Mouse (Mus musculus) intestine, postnatal 0 days (tissue): ENCODE results near the gene Sfxn5. TPM values are rescaled to one million over a fixed set of nuclear protein-coding genes. Genes with fewer than 3 reads are reported as not detected.
A peak's percentile ranks its signal among the peaks of the same experiment; 100 is the strongest.

Experiments
- ATAC-seq: fragments of 200-750 bp; cut with Nextera tagmentation; 2 replicates; pipeline ENCODE4 v1.8.0; 2017; ENCODE audit warnings: mild to moderate bottlenecking, moderate TSS enrichment, moderate library complexity
- H3K27ac ChIP-seq: fragments of 300-500 bp; sonication (generic); 2 replicates; pipeline ENCODE4 v1.5.1; 2014; ENCODE audit warnings: mild to moderate bottlenecking, low read depth, low read length, moderate library complexity
- H3K27me3 ChIP-seq: fragments of 300-500 bp; sonication (generic); replicated peaks from 2 replicates; pipeline ENCODE4 v1.6.1; 2014; ENCODE audit warnings: low read length, mixed read lengths; ENCODE audit not compliant: control insufficient read depth, insufficient read depth
- H3K36me3 ChIP-seq: fragments of 300-500 bp; sonication (generic); 2 replicates; pipeline ENCODE4 v1.6.1; 2014; ENCODE audit warnings: mild to moderate bottlenecking, moderate library complexity; ENCODE audit not compliant: control insufficient read depth, insufficient read depth
- H3K4me1 ChIP-seq: fragments of 300-500 bp; sonication (generic); replicated peaks from 2 replicates; pipeline ENCODE4 v1.6.1; 2014; ENCODE audit warnings: antibody characterized with exemption, low read length, mixed read lengths; ENCODE audit not compliant: control insufficient read depth, insufficient read depth
- H3K4me2 ChIP-seq: fragments of 300-500 bp; sonication (generic); replicated peaks from 2 replicates; pipeline ENCODE4 v1.6.1; 2014; ENCODE audit warnings: low read depth, mild to moderate bottlenecking, moderate library complexity
- H3K4me3 ChIP-seq: fragments of 300-500 bp; sonication (generic); 2 replicates; pipeline ENCODE4 v1.5.1; 2014; ENCODE audit warnings: low read depth, low read length
- H3K9ac ChIP-seq: fragments of 300-500 bp; sonication (generic); 2 replicates; pipeline ENCODE4 v1.6.1; 2014; ENCODE audit warnings: mild to moderate bottlenecking, low read depth, low read length
- H3K9me3 ChIP-seq: fragments of 300-500 bp; sonication (generic); 2 replicates; pipeline ENCODE4 v1.6.1; 2016; ENCODE audit warnings: mixed run types; ENCODE audit not compliant: control insufficient read depth
- CTCF ChIP-seq: sonication (generic); IDR thresholded peaks from 2 replicates; pipeline ENCODE4 v1.5.1; 2016; ENCODE audit warnings: low read depth, mild to moderate bottlenecking, control low read depth, antibody characterized with exemption, moderate library complexity
- WGBS: fragments of 180-500 bp; shearing (Covaris S2); extraction: QIAGEN DNeasy Blood & Tissue Kit; methylation state at CpG from one replicate; pipeline ENCODE4 v1.1.7; 2014; 5-methylcytosine and 5-hydroxymethylcytosine counted together
- polyA plus RNA-seq: library from polyadenylated mRNA; unstranded; fragments of >200 nt; fragmentation: Nextera tagmentation; extraction: Ambion mirVana; gene quantifications from 2 replicates; pipeline ENCODE4 v1.2.1, GENCODE M21; 2015

Gene Sfxn5
- polyA plus RNA-seq, 1 experiment from 2014 or later = 3.4 TPM

GRCm38 (mm10) chr6:85350157-85350556 is 16.9 kb upstream of the Sfxn5 start:
- Histone ChIP-seq H3K27ac (no peak overlapping the region), H3K36me3 (peaks cover 23% of the 10 kb centered on the region; the same call in 1 of the 2 replicates), H3K4me1 (no peaks in the 10 kb centered on the region), H3K9me3 (no peaks in the 10 kb centered on the region), H3K27me3 (no peaks in the 10 kb centered on the region), H3K4me2 (no peak overlapping the region), H3K4me3 (no peak overlapping the region), H3K9ac (no peak overlapping the region)
- ATAC-seq = no peak
- TF ChIP-seq CTCF = no peak
- WGBS = 89% methylated on average over 1 of the region's 1 CpGs

- Histone ChIP-seq H3K9ac (no peak overlapping the region), H3K27me3 (no peaks in the 10 kb centered on the region), H3K4me2 (no peak overlapping the region), H3K4me1 (no peaks in the 10 kb centered on the region), H3K9me3 (no peaks in the 10 kb centered on the region), H3K27ac (no peak overlapping the region), H3K4me3 (no peak overlapping the region), H3K36me3 (peaks cover 26% of the 10 kb centered on the region; the same call in 1 of the 2 replicates)
- no peak for ATAC-seq
- no peak for TF ChIP-seq CTCF
- 66% methylated on average over 7 of the region's 7 CpGs for WGBS
These were observed 16.0 kb upstream of the Sfxn5 start for GRCm38 (mm10) chr6:85349246-85349645.

GRCm38 (mm10) chr6:85348133-85348532 is 14.9 kb upstream of the Sfxn5 start:
- H3K4me3 ChIP-seq = no peak overlapping the region
- no peak for TF ChIP-seq CTCF
- H3K4me1 ChIP-seq = no peaks in the 10 kb centered on the region
- no peak for ATAC-seq
- H3K9me3 ChIP-seq = no peaks in the 10 kb centered on the region
- 87% methylated on average over 11 of the region's 11 CpGs for WGBS
- no peak overlapping the region for H3K27ac ChIP-seq
- H3K9ac ChIP-seq = no peak overlapping the region
- H3K4me2 ChIP-seq = no peak overlapping the region
- H3K27me3 ChIP-seq = no peaks in the 10 kb centered on the region
- H3K36me3 ChIP-seq = peaks cover 31% of the 10 kb centered on the region; the same call in 1 of the 2 replicates

DNA sequence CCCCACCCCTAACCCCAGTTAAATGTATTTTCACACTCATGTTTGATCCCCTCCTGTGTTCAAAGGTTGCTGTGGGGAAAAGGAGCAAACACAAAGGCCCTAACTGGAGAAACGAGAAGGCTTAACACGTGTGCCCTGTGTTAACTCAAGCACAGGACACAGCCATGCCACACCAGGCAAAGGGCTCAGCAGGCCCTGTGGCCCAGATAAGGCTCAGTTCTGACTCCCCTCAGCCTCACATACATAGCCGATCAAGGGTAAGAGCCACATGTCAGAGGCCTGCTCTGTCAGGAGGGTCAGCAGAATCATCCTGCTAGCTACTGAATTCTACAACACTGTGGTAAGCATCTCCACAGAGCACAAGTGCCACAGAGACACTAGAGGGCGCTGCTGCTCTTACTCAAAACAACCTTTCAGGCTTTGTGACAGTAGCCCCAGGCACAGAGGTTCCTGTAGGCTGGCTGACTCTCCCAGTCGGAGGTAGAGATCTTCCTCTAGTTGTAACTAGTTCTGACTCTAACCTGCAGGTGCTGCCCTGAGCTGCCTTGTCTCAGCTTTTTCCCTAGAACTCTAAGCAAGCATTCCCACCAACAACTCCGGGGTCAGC is 12.9 kb upstream of the Sfxn5 start:
- no peak overlapping the region for H3K27ac ChIP-seq
- no peaks in the 10 kb centered on the region for H3K27me3 ChIP-seq
- peak; percentile 65 for ATAC-seq
- no peak overlapping the region for H3K4me3 ChIP-seq
- no peaks in the 10 kb centered on the region for H3K4me1 ChIP-seq
- H3K4me2 ChIP-seq = no peak overlapping the region
- peak; percentile 96 for TF ChIP-seq CTCF
- WGBS = 41% methylated on average over 6 of the region's 6 CpGs
- no peak overlapping the region for H3K9ac ChIP-seq
- no peaks in the 10 kb centered on the region for H3K9me3 ChIP-seq
- H3K36me3 ChIP-seq = peaks cover 45% of the 10 kb centered on the region; the same call in 1 of the 2 replicates

DNA sequence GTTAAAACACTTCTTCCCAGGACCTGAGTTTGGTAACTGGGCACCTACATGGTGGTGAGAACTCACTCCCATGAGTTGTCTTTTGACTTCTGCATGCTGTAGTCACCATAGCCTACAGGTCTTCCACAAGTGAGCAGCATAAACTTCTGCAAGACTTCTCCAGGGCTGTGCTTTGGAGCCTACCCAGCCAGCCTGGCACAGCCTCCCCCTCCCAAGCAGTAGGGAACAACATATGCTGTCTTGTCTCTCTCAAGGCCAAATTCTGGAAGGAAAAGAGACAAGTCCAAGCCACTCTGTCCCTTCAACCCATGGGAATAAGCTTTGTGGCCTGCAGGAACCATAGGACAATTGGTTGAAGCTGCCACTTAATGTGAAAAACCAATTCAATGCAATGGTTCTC is 11.7 kb upstream of the Sfxn5 start:
- no peaks in the 10 kb centered on the region for H3K4me1 ChIP-seq
- peaks cover 51% of the 10 kb centered on the region for H3K36me3 ChIP-seq
- ATAC-seq = no peak
- no peaks in the 10 kb centered on the region for H3K27me3 ChIP-seq
- H3K4me3 ChIP-seq = no peak overlapping the region
- H3K9ac ChIP-seq = no peak overlapping the region
- no peak overlapping the region for H3K27ac ChIP-seq
- H3K9me3 ChIP-seq = no peaks in the 10 kb centered on the region
- no peak for TF ChIP-seq CTCF
- no peak overlapping the region for H3K4me2 ChIP-seq

DNA sequence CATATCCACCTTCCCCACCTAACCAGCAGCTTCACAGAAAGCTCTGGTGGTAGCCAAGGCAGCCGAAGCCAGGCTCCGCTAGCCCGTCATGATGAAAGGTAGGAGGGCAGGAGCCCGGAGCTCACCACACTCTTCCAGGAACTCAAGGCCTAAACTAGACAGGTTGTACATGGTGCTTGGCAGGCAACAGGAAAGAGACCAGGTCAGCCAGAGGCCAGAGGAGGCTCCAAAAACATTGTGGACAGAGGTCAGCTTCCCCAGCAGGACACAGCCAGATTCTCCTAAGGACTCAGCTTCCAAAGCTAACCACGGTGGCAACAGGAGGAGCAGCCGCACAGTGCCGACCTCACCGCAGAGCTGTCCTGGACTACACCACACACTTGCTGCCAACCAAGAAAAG is 9.8 kb upstream of the Sfxn5 start:
- Histone ChIP-seq H3K27ac (no peak overlapping the region), H3K9me3 (no peaks in the 10 kb centered on the region), H3K4me2 (no peak overlapping the region), H3K36me3 (peaks cover 41% of the 10 kb centered on the region), H3K27me3 (no peaks in the 10 kb centered on the region), H3K4me1 (no peaks in the 10 kb centered on the region), H3K4me3 (no peak overlapping the region), H3K9ac (no peak overlapping the region)
- no peak for ATAC-seq
- WGBS = 88% methylated on average over 8 of the region's 8 CpGs
- no peak for TF ChIP-seq CTCF
